Mouse (Mus musculus): ENCODE results near the gene Olfr968.

Olfr968 gene

DNA sequence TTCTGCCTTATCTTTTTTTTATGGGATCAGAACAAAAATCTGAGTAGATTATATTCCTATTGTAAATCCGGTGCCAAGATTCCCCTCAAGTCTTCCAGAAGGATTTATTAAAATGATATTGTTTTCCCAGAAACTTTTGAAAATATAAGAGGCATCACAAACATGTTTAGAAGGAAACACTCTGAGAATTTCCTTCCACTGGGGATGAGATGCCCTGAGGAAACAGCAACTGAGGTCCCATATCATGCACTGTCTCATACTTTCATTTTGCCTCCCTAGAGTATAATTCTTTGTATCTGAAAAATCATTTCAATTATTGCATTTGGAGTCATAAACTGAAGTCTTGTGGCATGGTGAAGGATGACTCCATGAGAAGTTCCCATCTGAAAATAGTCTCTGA lies at the start of gene Olfr968:
Gene Olfr968, minus strand, starts transcription at position 101 of the 400 bp plus-strand sequence.
- in situ Hi-C loops (cut with MboI, MseI) = no loop called here

DNA sequence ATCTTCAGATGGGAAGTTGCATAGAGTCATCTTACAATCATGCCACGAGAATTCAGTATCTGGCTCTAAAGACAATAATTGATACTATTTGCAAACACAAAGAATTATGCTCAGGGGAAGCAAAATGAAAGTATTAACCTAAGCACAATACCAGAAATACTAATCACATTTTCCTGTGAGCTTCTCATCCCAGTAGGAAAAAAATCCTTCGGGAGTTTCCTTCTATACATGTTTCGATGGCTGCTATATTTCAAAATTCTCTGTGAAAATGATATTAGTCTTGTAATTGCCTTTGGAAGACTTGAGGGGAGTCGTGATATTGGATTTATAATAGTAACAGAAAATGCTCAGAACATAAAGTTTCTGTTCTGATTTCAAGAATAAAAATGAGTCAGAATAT lies 25.5 kb upstream of the Olfr968 start, which contains the start of gene Olfr970:
Gene Olfr970, plus strand, starts transcription at position 301 of the 400 bp plus-strand sequence.
- in situ Hi-C loops (cut with MboI, MseI) = no loop called here

DNA sequence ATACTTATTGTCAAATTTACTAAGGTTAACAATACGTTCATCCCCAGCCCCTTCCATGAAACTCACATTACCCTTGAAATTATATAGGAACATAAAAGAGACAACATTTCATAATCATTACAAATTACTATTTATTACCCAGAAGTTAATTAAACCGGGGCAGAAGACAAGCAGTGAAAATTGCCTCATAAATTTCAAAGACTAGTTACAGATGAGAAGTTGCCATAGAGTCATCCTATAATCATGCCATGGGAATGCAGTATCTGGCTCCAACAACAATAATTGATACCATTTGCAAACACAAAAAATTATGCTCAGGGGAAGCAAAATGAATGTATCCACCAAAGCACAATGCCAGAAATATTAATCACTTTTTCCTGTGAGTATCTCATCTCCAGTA lies 7.5 kb upstream of the Olfr968 start, which contains the start of gene Olfr969:
Gene Olfr969, plus strand, starts transcription at position 388 of the 400 bp plus-strand sequence.
- in situ Hi-C loops (cut with MboI, MseI) = no loop called here

DNA sequence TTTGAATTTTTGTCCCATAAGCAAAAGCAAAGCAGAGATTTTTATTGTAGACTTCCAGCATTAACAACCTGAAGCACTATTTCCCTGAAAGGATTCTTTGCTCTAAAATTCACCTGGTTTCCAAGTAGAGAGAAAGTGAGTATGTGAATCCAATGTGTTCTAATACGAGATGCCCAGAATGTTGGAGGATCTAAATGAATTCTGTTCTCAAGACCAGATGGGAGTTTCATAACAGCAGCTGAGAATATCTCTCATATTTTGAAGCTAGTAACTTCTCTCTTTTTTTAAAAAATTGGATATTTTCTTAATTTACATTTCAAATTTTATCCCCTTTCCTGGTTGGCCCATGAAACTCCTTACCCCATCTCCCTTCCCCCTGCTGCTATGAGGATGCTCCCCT lies 36.6 kb downstream of the Olfr968 start:
- in situ Hi-C loops (cut with MboI, MseI) = no loop called here

DNA sequence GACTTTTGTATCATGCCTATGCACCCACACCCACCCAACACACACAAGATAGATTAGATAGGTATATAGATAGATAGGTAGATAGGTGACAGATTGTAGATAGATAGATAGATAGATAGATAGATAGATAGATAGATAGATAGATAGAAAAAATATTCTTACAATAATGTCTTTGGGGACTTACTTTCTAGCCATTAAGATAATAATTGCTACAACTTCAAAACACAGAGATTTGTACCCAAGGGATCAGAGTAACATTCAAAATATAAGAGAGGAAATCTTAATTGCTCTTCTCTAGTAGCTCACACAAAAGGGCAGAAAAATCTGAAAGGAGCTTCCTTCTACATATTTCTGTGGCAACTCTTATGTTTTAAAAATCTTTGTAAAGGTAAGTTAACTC lies 37.1 kb downstream of the Olfr968 start, which contains the start of gene Olfr967:
Gene Olfr967, plus strand, starts transcription at position 301 of the 400 bp plus-strand sequence.
- in situ Hi-C loops (cut with MboI, MseI) = no loop called here

DNA sequence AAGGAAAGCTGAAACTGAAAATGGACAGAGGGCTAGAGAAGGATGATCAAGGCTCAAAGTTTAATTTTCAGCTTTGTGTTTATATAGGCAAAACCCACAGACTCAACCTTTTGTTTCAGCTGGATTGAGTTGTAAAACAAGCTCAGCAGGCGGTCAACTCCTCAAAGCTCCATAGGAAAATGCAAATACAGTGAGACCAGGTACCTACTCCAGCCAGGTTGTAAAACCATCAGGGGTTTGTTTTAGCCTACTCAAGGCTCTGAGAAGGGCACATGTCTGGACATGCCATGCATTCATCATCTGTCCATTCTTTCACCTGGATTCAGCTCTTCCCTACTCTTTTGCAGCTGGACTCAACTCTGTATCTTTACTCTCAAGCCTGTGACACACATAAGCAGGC lies 42.3 kb downstream of the Olfr968 start:
- in situ Hi-C loops (cut with MboI, MseI) = no loop called here

DNA sequence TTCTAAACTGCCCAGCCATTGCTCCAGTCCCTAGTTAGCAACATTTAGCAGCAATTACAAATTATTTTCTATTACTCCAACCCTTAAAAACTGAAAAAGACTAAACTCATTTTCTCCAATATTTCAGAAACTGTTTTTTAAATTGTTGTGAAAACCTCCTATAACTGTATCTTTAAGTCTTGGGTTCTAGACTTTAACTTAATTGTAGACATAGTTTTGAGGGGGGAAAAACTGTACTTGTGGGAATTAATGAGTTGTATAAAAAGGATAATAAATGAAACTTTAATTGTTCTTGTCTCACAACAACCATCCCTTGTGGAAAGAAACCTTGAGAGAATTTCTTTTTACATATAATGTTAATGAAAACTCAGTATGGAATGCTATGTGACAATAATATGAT lies 52.4 kb downstream of the Olfr968 start, which contains the start of gene Olfr150:
Gene Olfr150, plus strand, starts transcription at position 301 of the 400 bp plus-strand sequence.
- in situ Hi-C loops (cut with MboI, MseI) = no loop called here
